Mouse (Mus musculus) intestine, embryonic 15.5 days (tissue): ENCODE measurements around the gene Nptn. TPM values are rescaled to one million over a fixed set of nuclear protein-coding genes. Genes with fewer than 3 reads are reported as not detected.

Experiments
- ATAC-seq: fragments of 200-750 bp; cut with Nextera tagmentation; 2 replicates; pipeline ENCODE4 v1.8.0; 2017; ENCODE audit warnings: moderate TSS enrichment, moderate library complexity
- H3K27ac ChIP-seq: fragments of 300-500 bp; sonication (generic); 2 replicates; pipeline ENCODE4 v1.5.1; 2015; ENCODE audit warnings: mild to moderate bottlenecking, inconsistent platforms
- H3K27me3 ChIP-seq: fragments of 300-500 bp; sonication (generic); replicated peaks from 2 replicates; pipeline ENCODE4 v1.6.1; 2015; ENCODE audit warnings: inconsistent platforms
- H3K36me3 ChIP-seq: fragments of 300-500 bp; sonication (generic); 2 replicates; pipeline ENCODE4 v1.6.1; 2015; ENCODE audit warnings: inconsistent platforms
- H3K4me1 ChIP-seq: fragments of 300-500 bp; sonication (generic); replicated peaks from 2 replicates; pipeline ENCODE4 v1.6.1; 2015; ENCODE audit warnings: inconsistent platforms
- H3K4me2 ChIP-seq: fragments of 300-500 bp; sonication (generic); replicated peaks from 2 replicates; pipeline ENCODE4 v1.6.1; 2015; ENCODE audit warnings: mild to moderate bottlenecking, inconsistent platforms
- H3K4me3 ChIP-seq: fragments of 300-500 bp; sonication (generic); replicated peaks from 2 replicates; pipeline ENCODE4 v1.5.1; 2015; ENCODE audit warnings: inconsistent platforms
- H3K9ac ChIP-seq: fragments of 300-500 bp; sonication (generic); 2 replicates; pipeline ENCODE4 v1.6.1; 2015; ENCODE audit warnings: inconsistent platforms
- H3K9me3 ChIP-seq: fragments of 300-500 bp; sonication (generic); 2 replicates; pipeline ENCODE4 v1.6.1; 2016; ENCODE audit warnings: inconsistent platforms
- WGBS: fragments of 180-500 bp; shearing (Covaris S2); methylation state at CpG from one replicate; pipeline ENCODE4 v1.1.7; 2015; 5-methylcytosine and 5-hydroxymethylcytosine counted together
- polyA plus RNA-seq: library from polyadenylated mRNA; unstranded; fragments of >200 nt; fragmentation: Nextera tagmentation; extraction: Ambion mirVana; gene quantifications from 2 replicates; pipeline ENCODE4 v1.2.1, GENCODE M21; 2015

Gene Nptn
- polyA plus RNA-seq, 1 experiment from 2014 or later: 119 TPM

DNA sequence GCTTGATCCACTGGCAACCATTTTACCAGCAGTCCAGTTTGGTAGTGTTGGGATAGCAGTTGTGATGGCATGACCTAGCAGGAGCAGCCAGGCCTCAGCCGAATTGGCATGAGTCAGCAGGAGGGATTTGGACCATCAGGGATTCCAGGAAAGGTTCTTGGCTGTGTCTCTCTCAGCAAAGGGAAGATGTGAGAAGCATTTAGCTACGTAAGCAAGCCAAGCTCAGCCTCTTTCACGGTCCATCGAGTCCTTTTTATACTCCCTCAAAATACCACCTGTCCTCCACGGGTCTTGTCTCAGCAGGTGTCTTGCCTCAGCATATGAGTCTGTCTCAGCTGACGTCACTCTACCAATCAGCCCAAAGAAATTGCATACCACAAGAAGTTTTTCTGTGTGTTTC, 101.3 kb downstream of the Nptn start:
- Histone ChIP-seq H3K4me2 (no peak overlapping the region), H3K4me3 (no peak overlapping the region), H3K4me1 (no peaks in the 10 kb centered on the region), H3K36me3 (no peaks in the 10 kb centered on the region), H3K9ac (no peak overlapping the region), H3K27me3 (no peaks in the 10 kb centered on the region), H3K9me3 (no peaks in the 10 kb centered on the region), H3K27ac (no peak overlapping the region)
- WGBS: 63% methylated on average over 6 of the region's 6 CpGs
- ATAC-seq: no peak

DNA sequence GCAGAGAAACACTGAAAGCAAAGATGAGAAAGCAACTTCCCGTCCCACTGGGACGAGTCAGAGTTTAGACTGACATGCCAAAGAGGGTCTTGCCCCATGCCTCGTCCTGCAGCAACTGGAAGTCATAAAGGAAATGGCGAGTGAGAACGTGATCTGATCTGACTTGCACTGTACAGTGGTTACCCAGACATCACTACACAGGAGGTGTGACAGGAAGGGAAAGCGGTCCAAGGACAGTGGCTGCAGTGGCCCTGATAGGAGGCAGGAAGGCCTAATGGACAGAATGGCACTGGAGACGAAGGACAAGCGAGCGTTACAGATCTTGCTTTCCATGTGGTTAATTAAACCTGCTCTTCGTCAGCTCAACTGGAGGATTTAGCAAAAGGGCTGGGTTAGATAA, 103.2 kb downstream of the Nptn start:
- Histone ChIP-seq H3K27me3 (no peaks in the 10 kb centered on the region), H3K4me1 (no peaks in the 10 kb centered on the region), H3K9me3 (no peaks in the 10 kb centered on the region), H3K4me3 (no peak overlapping the region), H3K9ac (no peak overlapping the region), H3K27ac (no peak overlapping the region), H3K36me3 (no peaks in the 10 kb centered on the region), H3K4me2 (no peak overlapping the region)
- WGBS: 87% methylated on average over 10 of the region's 10 CpGs
- ATAC-seq: no peak

DNA sequence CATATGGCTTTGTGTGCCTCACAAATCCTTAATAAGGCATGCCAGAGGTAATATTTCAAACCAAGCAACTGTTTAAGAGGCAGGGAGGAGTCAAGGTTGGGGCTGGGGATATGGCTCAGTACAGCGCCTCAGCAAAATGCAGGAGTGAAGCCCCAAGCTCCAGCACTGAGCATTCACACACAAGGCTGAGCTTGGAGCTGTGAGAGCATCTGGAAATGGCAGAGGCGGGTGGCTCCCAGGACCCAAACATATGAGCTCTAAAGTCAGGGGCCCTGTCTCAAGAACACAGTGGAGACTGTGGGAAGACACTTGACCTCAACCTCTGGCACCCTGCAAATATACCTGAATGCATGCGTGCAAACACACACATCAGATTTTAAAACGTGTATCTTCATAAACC, 106.0 kb downstream of the Nptn start:
- no peak overlapping the region for H3K4me2 ChIP-seq
- ATAC-seq: no peak
- H3K9me3 ChIP-seq: no peaks in the 10 kb centered on the region
- H3K4me3 ChIP-seq: no peak overlapping the region
- no peak overlapping the region for H3K9ac ChIP-seq
- H3K27me3 ChIP-seq: no peaks in the 10 kb centered on the region
- H3K36me3 ChIP-seq: no peaks in the 10 kb centered on the region
- no peak overlapping the region for H3K27ac ChIP-seq
- no peaks in the 10 kb centered on the region for H3K4me1 ChIP-seq
- 66% methylated on average over 4 of the region's 4 CpGs for WGBS

DNA sequence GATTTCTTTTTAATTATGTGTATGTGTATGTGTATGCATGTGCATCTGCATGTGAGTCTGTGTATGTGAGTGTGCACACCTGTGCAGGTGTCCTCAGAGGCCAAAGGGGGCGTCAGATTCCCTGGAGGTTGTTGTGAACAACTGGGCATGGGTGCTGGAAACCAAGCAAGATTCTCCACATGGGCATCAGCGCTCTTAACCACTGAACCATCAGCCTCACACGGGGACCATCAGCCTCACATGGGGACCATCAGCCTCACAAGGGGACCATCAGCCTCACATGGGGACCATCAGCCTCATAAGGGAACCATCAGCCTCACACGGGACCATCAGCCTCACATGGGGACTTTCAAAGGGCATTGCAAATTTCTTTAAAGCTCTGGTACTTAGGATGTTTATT, 108.7 kb downstream of the Nptn start:
- H3K4me2 ChIP-seq: no peak overlapping the region
- no peak overlapping the region for H3K9ac ChIP-seq
- no peak for ATAC-seq
- 83% methylated on average over 4 of the region's 4 CpGs for WGBS
- H3K9me3 ChIP-seq: no peaks in the 10 kb centered on the region
- H3K27me3 ChIP-seq: no peaks in the 10 kb centered on the region
- H3K4me1 ChIP-seq: no peaks in the 10 kb centered on the region
- H3K4me3 ChIP-seq: no peak overlapping the region
- H3K27ac ChIP-seq: no peak overlapping the region
- H3K36me3 ChIP-seq: no peaks in the 10 kb centered on the region

- Histone ChIP-seq H3K9ac (no peak overlapping the region), H3K4me2 (no peak overlapping the region), H3K9me3 (no peaks in the 10 kb centered on the region), H3K27me3 (no peaks in the 10 kb centered on the region), H3K36me3 (no peaks in the 10 kb centered on the region), H3K4me1 (no peaks in the 10 kb centered on the region), H3K27ac (no peak overlapping the region), H3K4me3 (no peak overlapping the region)
- no peak for ATAC-seq
- 66% methylated on average over 7 of the region's 7 CpGs for WGBS
These were observed 109.4 kb downstream of the Nptn start for GRCm38 (mm10) chr9:58691471-58691870.

DNA sequence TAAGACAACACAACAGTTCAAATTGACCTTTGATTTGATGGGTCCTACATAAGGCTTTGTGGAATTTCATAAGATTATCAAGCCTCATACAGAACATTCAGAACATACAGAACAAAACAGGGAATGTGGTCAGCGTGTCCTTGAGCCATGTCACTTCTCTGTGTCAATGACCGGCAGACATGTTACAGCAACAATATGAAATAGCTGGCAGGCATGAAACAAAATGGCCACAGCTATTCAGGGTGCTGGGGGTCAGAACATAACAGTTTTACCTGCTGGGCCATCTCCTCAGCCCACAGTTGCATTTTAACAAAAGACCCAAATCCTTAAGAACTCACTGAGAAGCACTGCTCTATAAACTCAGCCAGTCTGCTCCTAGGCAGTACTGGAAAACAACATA, 116.4 kb downstream of the Nptn start:
- H3K4me2 ChIP-seq: no peak overlapping the region
- H3K4me3 ChIP-seq: no peak overlapping the region
- no peak overlapping the region for H3K27ac ChIP-seq
- 95% methylated on average over 2 of the region's 2 CpGs for WGBS
- H3K4me1 ChIP-seq: no peaks in the 10 kb centered on the region
- H3K9ac ChIP-seq: no peak overlapping the region
- no peak for ATAC-seq
- H3K27me3 ChIP-seq: no peaks in the 10 kb centered on the region
- no peaks in the 10 kb centered on the region for H3K36me3 ChIP-seq
- H3K9me3 ChIP-seq: no peaks in the 10 kb centered on the region

- Histone ChIP-seq H3K4me3 (no peak overlapping the region), H3K27me3 (no peaks in the 10 kb centered on the region), H3K4me1 (no peaks in the 10 kb centered on the region), H3K4me2 (no peak overlapping the region), H3K36me3 (no peaks in the 10 kb centered on the region), H3K9ac (no peak overlapping the region), H3K27ac (no peak overlapping the region), H3K9me3 (no peaks in the 10 kb centered on the region)
- whole genome bisulfite sequencing: 86% methylated on average over 2 of the region's 2 CpGs
- ATAC-seq: no peak
These were observed 119.7 kb downstream of the Nptn start for GRCm38 (mm10) chr9:58701751-58702150.

DNA sequence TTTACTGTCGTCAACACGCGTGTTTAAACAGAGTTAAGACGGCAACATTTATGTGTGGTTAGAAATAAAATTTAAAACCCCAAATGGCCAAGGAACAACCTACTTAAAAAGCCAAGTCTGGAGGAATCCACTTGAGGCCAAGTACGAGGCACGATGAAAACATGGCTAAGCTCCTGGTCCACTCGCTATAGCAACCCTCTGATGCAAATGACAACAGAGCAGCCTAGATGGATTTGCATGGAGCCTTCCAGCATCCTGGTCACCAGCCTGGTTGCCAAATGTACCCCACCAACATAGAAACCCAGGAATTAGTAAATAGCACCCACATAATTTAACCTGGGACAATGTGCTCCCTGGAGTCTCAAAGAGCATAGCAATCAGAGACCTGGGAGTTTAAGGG, 121.7 kb downstream of the Nptn start:
- no peak overlapping the region for H3K4me2 ChIP-seq
- H3K27ac ChIP-seq: no peak overlapping the region
- no peaks in the 10 kb centered on the region for H3K27me3 ChIP-seq
- no peak for ATAC-seq
- H3K4me1 ChIP-seq: no peaks in the 10 kb centered on the region
- no peaks in the 10 kb centered on the region for H3K36me3 ChIP-seq
- no peak overlapping the region for H3K9ac ChIP-seq
- no peak overlapping the region for H3K4me3 ChIP-seq
- H3K9me3 ChIP-seq: no peaks in the 10 kb centered on the region
- 85% methylated on average over 7 of the region's 7 CpGs for WGBS

GRCm38 (mm10) chr9:58706024-58706423, 124.0 kb downstream of the Nptn start:
- Histone ChIP-seq H3K4me1 (no peaks in the 10 kb centered on the region), H3K36me3 (no peaks in the 10 kb centered on the region), H3K9ac (no peak overlapping the region), H3K9me3 (no peaks in the 10 kb centered on the region), H3K27me3 (no peaks in the 10 kb centered on the region), H3K27ac (no peak overlapping the region), H3K4me2 (no peak overlapping the region), H3K4me3 (no peak overlapping the region)
- 60% methylated on average over 7 of the region's 7 CpGs for WGBS
- no peak for ATAC-seq

Other genes with a start within 250 kb of the Nptn start
- not detected in 2 replicates for gene Tbc1d21, start 211.8 kb upstream of the Nptn start, polyA plus RNA-seq
- gene Insyn1, start 93.6 kb upstream of the Nptn start, polyA plus RNA-seq: 0.67 and 0.96 TPM in 2 replicates
- gene Cd276, start 26.8 kb upstream of the Nptn start, polyA plus RNA-seq: 22.7 and 23.6 TPM in 2 replicates
- gene Rec114, start 161.7 kb downstream of the Nptn start, polyA plus RNA-seq: 1.7 and 2.6 TPM in 2 replicates
- 0.24 and 0.25 TPM in 2 replicates for gene Hcn4, start 241.2 kb downstream of the Nptn start, polyA plus RNA-seq